Mouse (Mus musculus): ENCODE data around the gene Bco2.

Bco2 gene

DNA sequence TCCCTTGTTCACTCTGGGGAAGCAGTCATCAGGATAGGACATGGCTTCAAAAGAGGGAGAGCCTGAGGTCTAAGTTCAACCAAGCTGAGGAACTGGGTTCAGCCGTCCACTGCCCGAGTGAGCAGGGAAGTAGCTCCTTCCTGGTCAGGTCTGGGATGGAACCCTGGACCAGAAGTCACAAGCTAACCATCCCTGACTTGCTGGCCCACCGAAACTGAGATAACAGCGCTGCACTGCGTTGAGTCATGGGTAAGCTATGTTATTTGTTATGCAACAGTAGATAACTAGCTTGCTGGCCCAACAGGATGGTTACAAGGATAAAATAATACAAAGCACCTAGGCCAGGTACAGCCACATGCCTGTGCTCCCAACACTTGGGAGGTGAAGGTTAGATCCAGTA is 39.5 kb downstream of the Bco2 start:
- DNase-seq (ENCODE audit: low spot score in 2 of 2), result no peak

DNA sequence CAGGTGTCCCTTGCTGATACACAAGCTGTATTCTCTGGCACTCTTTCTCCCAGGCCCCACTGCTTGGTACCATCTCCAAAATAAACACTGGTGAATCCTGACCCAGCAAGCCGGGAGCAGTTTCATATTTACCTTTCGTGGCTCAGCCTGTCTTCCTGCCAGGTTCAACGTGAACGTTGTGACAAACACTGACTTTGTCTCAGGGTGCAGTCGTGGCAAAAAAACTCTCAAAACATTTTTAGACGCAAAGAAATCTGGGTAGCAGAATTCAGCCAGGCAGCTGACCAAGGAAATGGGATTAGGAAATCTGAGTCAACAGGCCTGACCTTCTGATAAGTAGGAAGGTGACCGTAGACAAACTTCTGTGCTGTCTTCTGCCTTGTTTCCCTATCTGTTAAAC is 47.4 kb downstream of the Bco2 start:
- DNase-seq (ENCODE audit: low spot score in 2 of 2), result no peak

DNA sequence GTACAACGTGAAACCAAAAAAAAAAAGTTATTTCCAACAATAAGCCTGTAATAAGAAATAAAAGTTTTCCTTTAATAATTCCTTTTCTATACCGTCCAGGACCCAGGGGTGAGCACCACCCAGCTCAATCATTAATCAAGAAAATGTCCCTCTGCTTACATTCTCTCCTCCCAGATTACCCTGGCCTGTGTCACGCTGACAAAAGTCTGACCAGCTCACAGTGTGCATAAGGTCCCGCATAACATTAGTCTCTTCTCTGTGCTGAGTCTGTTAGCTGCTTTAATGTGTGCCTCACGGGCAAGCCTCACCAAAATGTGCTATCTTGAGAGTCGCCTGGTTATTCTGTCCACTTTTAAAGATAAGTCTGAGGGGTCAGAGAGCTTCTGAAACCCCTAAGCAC is 49.6 kb downstream of the Bco2 start:
- no peak for DNase-seq (ENCODE audit: low spot score in 2 of 2)

GRCm38 (mm10) chr9:50502949-50503348 is 52.0 kb downstream of the Bco2 start:
- no peak for DNase-seq (ENCODE audit: low spot score in 2 of 2)

DNA sequence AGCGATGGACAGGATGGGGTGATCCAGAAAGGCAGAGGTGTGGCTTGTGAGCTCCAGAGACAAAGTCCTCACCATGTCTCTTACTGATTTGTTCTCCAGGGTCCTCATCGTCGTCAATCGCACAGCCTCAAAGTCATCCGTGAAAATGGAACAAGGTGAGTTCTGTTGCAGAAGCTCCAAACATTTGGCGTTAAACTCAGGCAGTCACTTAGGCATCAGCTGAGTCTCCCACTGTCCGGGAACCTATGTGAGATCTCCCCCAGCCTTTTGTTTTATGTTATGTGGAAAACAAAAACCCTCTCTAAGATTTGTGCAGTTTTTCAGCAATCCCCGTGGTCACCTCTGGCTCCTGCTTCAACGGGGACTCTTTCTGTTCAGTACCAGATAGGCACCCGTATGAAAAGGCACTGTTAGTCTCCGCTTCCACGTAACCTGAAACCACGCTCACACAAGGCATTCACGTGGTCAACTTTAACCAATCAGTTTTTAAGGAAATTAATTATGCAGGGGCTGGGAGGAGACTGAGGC is 53.9 kb downstream of the Bco2 start:
- DNase-seq (ENCODE audit: low spot score in 2 of 2), result no peak

- DNase-seq (ENCODE audit: low spot score in 2 of 2), result no peak
These were observed 54.5 kb downstream of the Bco2 start for GRCm38 (mm10) chr9:50500467-50500973.

DNA sequence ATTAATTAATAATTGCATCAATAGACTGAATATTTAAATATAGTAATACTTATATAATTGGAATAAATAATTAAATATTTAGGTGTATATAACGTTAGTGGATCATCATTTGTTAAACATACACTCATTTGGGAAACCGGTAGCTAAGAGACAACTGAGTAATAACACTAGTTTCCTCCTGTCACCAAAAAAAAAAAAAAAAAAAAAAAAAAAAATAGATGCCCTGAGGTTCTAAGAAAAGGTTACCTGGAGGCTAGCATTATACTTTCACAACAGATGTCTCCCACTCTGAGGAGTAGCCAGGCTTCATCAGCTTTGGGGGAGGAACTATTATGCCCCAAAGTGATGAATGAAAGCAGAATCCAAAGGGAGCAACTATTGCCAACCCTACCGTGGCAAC is 55.2 kb downstream of the Bco2 start:
- no peak for DNase-seq (ENCODE audit: low spot score in 2 of 2)

- no peak for DNase-seq (ENCODE audit: low spot score in 2 of 2)
These were observed 56.2 kb downstream of the Bco2 start for GRCm38 (mm10) chr9:50498815-50499214.

GRCm38 (mm10) chr9:50497536-50497935 is 57.4 kb downstream of the Bco2 start:
- no peak for DNase-seq (ENCODE audit: low spot score in 2 of 2)

GRCm38 (mm10) chr9:50497076-50497475 is 57.9 kb downstream of the Bco2 start:
- DNase-seq (ENCODE audit: low spot score in 2 of 2), result no peak

DNA sequence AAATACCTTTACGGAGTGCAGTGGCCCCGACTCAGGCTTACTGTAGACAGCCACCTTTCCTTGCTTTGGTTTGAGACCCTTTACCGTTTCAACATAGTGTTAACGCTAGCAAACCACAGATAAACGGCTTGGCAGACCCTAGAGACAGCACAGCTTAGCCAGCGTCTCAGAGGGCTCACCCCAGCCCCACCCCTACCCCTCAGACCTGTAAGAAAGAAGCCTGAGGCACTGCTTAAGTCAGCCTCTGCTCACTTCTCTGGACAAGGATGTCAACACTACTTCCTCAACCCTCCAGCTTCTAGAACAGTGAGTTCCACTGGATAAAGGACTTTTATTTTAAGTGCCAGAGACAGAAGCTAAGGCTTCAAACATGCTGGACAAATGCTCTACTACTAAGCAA is 58.4 kb downstream of the Bco2 start:
- DNase-seq (ENCODE audit: low spot score in 2 of 2), result no peak

DNA sequence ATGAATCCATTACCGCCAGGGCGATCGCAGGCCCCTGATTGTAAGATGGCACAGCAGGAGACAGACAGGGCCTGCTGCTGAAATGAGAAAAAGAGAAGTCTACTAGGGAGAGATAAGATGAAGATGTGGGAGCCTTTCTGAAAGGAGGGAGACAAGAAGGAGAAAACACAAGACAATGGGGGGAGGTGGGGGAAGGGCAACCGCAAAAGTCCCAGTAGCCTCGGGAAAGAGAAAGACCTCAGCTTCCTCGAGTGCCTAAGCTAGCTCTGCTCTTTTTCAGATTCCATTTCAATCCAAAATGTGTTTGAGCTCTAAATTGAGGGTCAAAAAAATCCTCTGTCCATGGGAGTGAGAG is 58.9 kb downstream of the Bco2 start:
- no peak for DNase-seq (ENCODE audit: low spot score in 2 of 2)

GRCm38 (mm10) chr9:50495405-50496150 is 59.4 kb downstream of the Bco2 start:
- DNase-seq (ENCODE audit: low spot score in 2 of 2), result no peak

- DNase-seq (ENCODE audit: low spot score in 2 of 2), result no peak
These were observed 60.7 kb downstream of the Bco2 start, which contains the start of gene Plet1 for GRCm38 (mm10) chr9:50494311-50494710. TSS of gene Plet1 (plus strand) at chr9:50494525.

- DNase-seq (ENCODE audit: low spot score in 2 of 2), result no peak
These were observed 61.2 kb downstream of the Bco2 start for GRCm38 (mm10) chr9:50493777-50494176.

GRCm38 (mm10) chr9:50491531-50492045 is 63.4 kb downstream of the Bco2 start:
- no peak for DNase-seq (ENCODE audit: low spot score in 2 of 2)

- DNase-seq (ENCODE audit: low spot score in 2 of 2), result no peak
These were observed 64.1 kb downstream of the Bco2 start for GRCm38 (mm10) chr9:50490836-50491235.

- DNase-seq (ENCODE audit: low spot score in 2 of 2), result no peak
These were observed 69.5 kb downstream of the Bco2 start for GRCm38 (mm10) chr9:50485521-50485920.
